Mouse (Mus musculus) myocyte (in vitro differentiated cells): ENCODE measurements around the gene Gna14.

Experiments used
- CEBPB ChIP-seq: IDR thresholded peaks from 2 replicates; pipeline ENCODE4 v1.6.1; 2011; ENCODE audit warnings: mild to moderate bottlenecking, moderate library complexity; ENCODE audit not compliant: poor library complexity, insufficient read depth, severe bottlenecking
- E2F4 ChIP-seq: IDR thresholded peaks from one replicate; pipeline ENCODE4 v1.6.1; 2011; ENCODE audit warnings: mild to moderate bottlenecking, control low read depth, moderate library complexity; ENCODE audit not compliant: insufficient read depth
- POLR2A ChIP-seq: IDR thresholded peaks from one replicate; pipeline ENCODE4 v1.6.1; 2011; ENCODE audit warnings: low read depth, mild to moderate bottlenecking, control low read depth, moderate library complexity; ENCODE audit not compliant: insufficient read length
- POLR2AphosphoS2 ChIP-seq: IDR thresholded peaks from one replicate; pipeline ENCODE4 v1.6.1; 2011; ENCODE audit warnings: low read depth, control low read depth; ENCODE audit not compliant: insufficient read length
- REST ChIP-seq: IDR thresholded peaks from one replicate; pipeline ENCODE4 v1.6.1; 2011; ENCODE audit warnings: mild to moderate bottlenecking, control low read depth, moderate library complexity; ENCODE audit not compliant: insufficient read depth, insufficient read length
- USF1 ChIP-seq: IDR thresholded peaks from one replicate; pipeline ENCODE4 v1.6.1; 2011; ENCODE audit warnings: low read depth, mild to moderate bottlenecking, control low read depth, moderate library complexity

GRCm38 (mm10) chr19:16529999-16530398, 94.4 kb downstream of the Gna14 start:
- TF ChIP-seq POLR2A (no peak), POLR2AphosphoS2 (no peak), USF1 (no peak), REST (no peak), CEBPB (no peak), E2F4 (no peak)
